Mouse (Mus musculus) kidney, postnatal 25 days (tissue): ENCODE measurements around the gene E2f8.

Source experiments
- DNase-seq, 2 experiments: peaks; one replicate each; pipeline ENCODE4 v3.0.0; 2021; ENCODE audit warnings: mixed read lengths in 2 of 2

Gene E2f8

GRCm38 (mm10) chr7:48851529-48852104 lies 29.8 kb downstream of the E2f8 start:
- no peak for DNase-seq

- no peak for DNase-seq
Measured at GRCm38 (mm10) chr7:48847820-48848650, 33.4 kb downstream of the E2f8 start, which contains the start of gene Csrp3. Csrp3 (minus strand) TSS chr7:48848033.

GRCm38 (mm10) chr7:48846755-48847154 lies 34.6 kb downstream of the E2f8 start:
- no peak for DNase-seq

- no peak for DNase-seq
Measured at GRCm38 (mm10) chr7:48845213-48845973, 36.0 kb downstream of the E2f8 start.

GRCm38 (mm10) chr7:48843541-48843940 lies 37.9 kb downstream of the E2f8 start:
- DNase-seq = no peak

GRCm38 (mm10) chr7:48842353-48842752 lies 39.0 kb downstream of the E2f8 start:
- no peak for DNase-seq

- no peak for DNase-seq
Measured at GRCm38 (mm10) chr7:48841538-48841937, 39.9 kb downstream of the E2f8 start.

GRCm38 (mm10) chr7:48840545-48840944 lies 40.9 kb downstream of the E2f8 start:
- DNase-seq = no peak

GRCm38 (mm10) chr7:48838434-48838833 lies 43.0 kb downstream of the E2f8 start:
- no peak for DNase-seq

GRCm38 (mm10) chr7:48836949-48837348 lies 44.4 kb downstream of the E2f8 start:
- DNase-seq = no peak

- no peak for DNase-seq
Measured at GRCm38 (mm10) chr7:48834989-48835626, 46.3 kb downstream of the E2f8 start.

- no peak for DNase-seq
Measured at GRCm38 (mm10) chr7:48834371-48834970, 46.9 kb downstream of the E2f8 start.

GRCm38 (mm10) chr7:48832735-48833134 lies 48.7 kb downstream of the E2f8 start:
- DNase-seq = no peak

GRCm38 (mm10) chr7:48830395-48830794 lies 51.0 kb downstream of the E2f8 start:
- DNase-seq = no peak

- DNase-seq = no peak
Measured at GRCm38 (mm10) chr7:48829177-48829910, 52.1 kb downstream of the E2f8 start.

GRCm38 (mm10) chr7:48825170-48825569 lies 56.2 kb downstream of the E2f8 start:
- DNase-seq = no peak

GRCm38 (mm10) chr7:48824671-48825070 lies 56.7 kb downstream of the E2f8 start:
- no peak for DNase-seq

GRCm38 (mm10) chr7:48823621-48824020 lies 57.8 kb downstream of the E2f8 start:
- DNase-seq = no peak

GRCm38 (mm10) chr7:48821654-48822053 lies 59.7 kb downstream of the E2f8 start:
- DNase-seq = no peak
